In genomic region chr13:111304736-111305135, GRCm38 (mm10) we compare ENCODE assay signal across 24 mouse cellular contexts. TPM values are rescaled to one million over a fixed set of nuclear protein-coding genes. Genes with fewer than 3 reads are reported as not detected.
DNase-seq lines count a peak whose midpoint lies in the region; ATAC-seq and TF ChIP-seq lines count a peak whose summit lies in the region.
"Had no signal": no experiment of that assay in that cellular context is flagged by ENCODE, and none has a peak within 500 bp of the region (broad histone marks: within the 10 kb centered on the region; RNA-seq: fewer than 3 reads in every experiment).

No protein-coding gene starts in this region.

- TF ChIP-seq POLR2A in heart, adult 2 months (IDR thresholded peaks at IDR 0.05; ENCODE audit: insufficient read depth, low read depth, low read length), result no peak
- no peak for TF ChIP-seq POLR2A in cortical plate, adult 2 months (IDR thresholded peaks at IDR 0.05; ENCODE audit: extremely low read depth, insufficient read depth, low read length)

- DNase-seq in heart, adult 2 months, result no peak
- peak; percentile 79 for DNase-seq in midbrain, embryonic 11.5 days (ENCODE audit: low spot score, missing footprints)
- DNase-seq in midbrain, embryonic 14.5 days, result no peak
- no peak for DNase-seq in spleen, postnatal 14 days (ENCODE audit: low spot score in 2 of 2)
- DNase-seq: adrenal gland, adult 2 months; adrenal gland, postnatal 10 days; adrenal gland, postnatal 25 days; cerebellum, adult 11 months; cerebellum, adult 18-20 months; cerebellum, adult 8-10 months; cerebellum, adult 9-11 months; cerebellum, postnatal 36 days had no signal

- H3K27ac ChIP-seq in heart, embryonic 13.5 days (replicated peaks), result 0 out of 2 replicates have a peak overlapping the region, but pooled peaks have one; percentile 12
- no peak overlapping the region for H3K27ac ChIP-seq in heart, adult 2 months
- no peak overlapping the region for H3K27ac ChIP-seq in midbrain, embryonic 11.5 days (ENCODE audit: low read depth, low read length)
- H3K27ac ChIP-seq in midbrain, embryonic 14.5 days (replicated peaks; ENCODE audit: low read depth, low read length), result no peak overlapping the region
- H3K27ac ChIP-seq in cortical plate, adult 2 months (ENCODE audit: insufficient read depth, low read length), result peak overlapping the region; percentile 10; the same call in 1 of the 2 replicates
- H3K27ac ChIP-seq: embryonic facial prominence, embryonic 10.5 days; embryonic facial prominence, embryonic 12.5 days; forebrain, embryonic 13.5 days; forebrain, embryonic 15.5 days had no signal

- intact Hi-C loops in heart, adult 2 months (cut with DNase I), result no loop called here

- H3K4me1 ChIP-seq in heart, embryonic 13.5 days, result peaks cover 9% of the 10 kb centered on the region; the same call in 1 of the 2 replicates
- H3K4me1 ChIP-seq in heart, adult 2 months (ENCODE audit: control insufficient read depth, insufficient read depth, low read length), result peaks cover 2% of the 10 kb centered on the region
- no peaks in the 10 kb centered on the region for H3K4me1 ChIP-seq in midbrain, embryonic 11.5 days (ENCODE audit: control insufficient read depth, insufficient read depth, low read length)
- H3K4me1 ChIP-seq in midbrain, embryonic 14.5 days (ENCODE audit: control insufficient read depth, insufficient read depth, low read length), result no peaks in the 10 kb centered on the region
- peaks cover 8% of the 10 kb centered on the region for H3K4me1 ChIP-seq in cortical plate, adult 2 months (ENCODE audit: control insufficient read depth, insufficient read depth, low read length)
- H3K4me1 ChIP-seq: embryonic facial prominence, embryonic 10.5 days; embryonic facial prominence, embryonic 12.5 days; forebrain, embryonic 13.5 days had no signal

- TF ChIP-seq CTCF in heart, adult 2 months (IDR thresholded peaks at IDR 0.05), result no peak
- TF ChIP-seq CTCF in cortical plate, adult 2 months (IDR thresholded peaks at IDR 0.05; ENCODE audit: extremely low read depth, insufficient read depth, low read length), result no peak

- WGBS in heart, embryonic 13.5 days, result 71% methylated on average over 5 of the region's 5 CpGs
- 90% methylated on average over 5 of the region's 5 CpGs for WGBS in heart, adult 2 months
- 91% methylated on average over 5 of the region's 5 CpGs for WGBS in midbrain, embryonic 11.5 days
- WGBS in midbrain, embryonic 14.5 days, result 94% methylated on average over 5 of the region's 5 CpGs

- H3K9ac ChIP-seq in heart, embryonic 13.5 days, result no peak overlapping the region
- no peak overlapping the region for H3K9ac ChIP-seq in heart, adult 2 months (ENCODE audit: low read depth, low read length)
- no peak overlapping the region for H3K9ac ChIP-seq in midbrain, embryonic 11.5 days (ENCODE audit: low read length)
- H3K9ac ChIP-seq in midbrain, embryonic 14.5 days (replicated peaks; ENCODE audit: low read length), result no peak overlapping the region
- H3K9ac ChIP-seq: embryonic facial prominence, embryonic 12.5 days; forebrain, embryonic 13.5 days; forebrain, embryonic 15.5 days had no signal

- no peaks in the 10 kb centered on the region for H3K36me3 ChIP-seq in heart, embryonic 13.5 days
- H3K36me3 ChIP-seq in heart, adult 2 months (ENCODE audit: control insufficient read depth, insufficient read depth, low read length), result no peaks in the 10 kb centered on the region
- H3K36me3 ChIP-seq in midbrain, embryonic 11.5 days (ENCODE audit: control insufficient read depth, insufficient read depth, low read length), result no peaks in the 10 kb centered on the region
- H3K36me3 ChIP-seq in midbrain, embryonic 14.5 days (ENCODE audit: control insufficient read depth, insufficient read depth, low read length), result no peaks in the 10 kb centered on the region
- H3K36me3 ChIP-seq: embryonic facial prominence, embryonic 10.5 days; embryonic facial prominence, embryonic 12.5 days; forebrain, embryonic 15.5 days had no signal

- ATAC-seq in heart, embryonic 13.5 days (ENCODE audit: extremely low read depth, insufficient number of reproducible peaks, low FRiP score, low TSS enrichment), result no peak
- no peak for ATAC-seq in midbrain, embryonic 11.5 days (ENCODE audit: low FRiP score)
- ATAC-seq in midbrain, embryonic 14.5 days (ENCODE audit: low FRiP score, low TSS enrichment), result no peak
- ATAC-seq: forebrain, embryonic 13.5 days; forebrain, embryonic 15.5 days had no signal

- H3K27me3 ChIP-seq in heart, embryonic 13.5 days (replicated peaks), result no peaks in the 10 kb centered on the region
- no peaks in the 10 kb centered on the region for H3K27me3 ChIP-seq in heart, adult 2 months (ENCODE audit: control insufficient read depth, insufficient read depth, low read length)
- H3K27me3 ChIP-seq in midbrain, embryonic 11.5 days (ENCODE audit: control insufficient read depth, insufficient read depth, low read length), result no peaks in the 10 kb centered on the region
- no peaks in the 10 kb centered on the region for H3K27me3 ChIP-seq in midbrain, embryonic 14.5 days (ENCODE audit: control insufficient read depth, insufficient read depth, low read length)
- H3K27me3 ChIP-seq: embryonic facial prominence, embryonic 12.5 days; forebrain, embryonic 13.5 days; forebrain, embryonic 15.5 days had no signal

- no peak overlapping the region for H3K4me3 ChIP-seq in heart, embryonic 13.5 days
- no peak overlapping the region for H3K4me3 ChIP-seq in heart, adult 2 months
- H3K4me3 ChIP-seq in midbrain, embryonic 11.5 days (ENCODE audit: low read depth, low read length), result no peak overlapping the region
- H3K4me3 ChIP-seq in midbrain, embryonic 14.5 days (replicated peaks; ENCODE audit: low read depth, low read length), result no peak overlapping the region
- no peak overlapping the region for H3K4me3 ChIP-seq in cortical plate, adult 2 months (ENCODE audit: insufficient read depth, low read length)
- H3K4me3 ChIP-seq: embryonic facial prominence, embryonic 10.5 days; embryonic facial prominence, embryonic 12.5 days; forebrain, embryonic 13.5 days; forebrain, embryonic 15.5 days had no signal

- H3K9me3 ChIP-seq in heart, embryonic 13.5 days, result no peaks in the 10 kb centered on the region
- H3K9me3 ChIP-seq in midbrain, embryonic 11.5 days (ENCODE audit: control insufficient read depth, low read length), result no peaks in the 10 kb centered on the region
- no peaks in the 10 kb centered on the region for H3K9me3 ChIP-seq in midbrain, embryonic 14.5 days (ENCODE audit: control insufficient read depth, low read length)
- H3K9me3 ChIP-seq: embryonic facial prominence, embryonic 10.5 days; embryonic facial prominence, embryonic 12.5 days; forebrain, embryonic 13.5 days; forebrain, embryonic 15.5 days had no signal

- no peak for TF ChIP-seq EP300 in heart, adult 2 months (IDR thresholded peaks at IDR 0.05; ENCODE audit: insufficient read depth, low read depth, low read length)

- H3K79me2 ChIP-seq in heart, adult 2 months (replicated peaks; ENCODE audit: control insufficient read depth, insufficient read depth, low read length), result no peaks in the 10 kb centered on the region

- H3K4me2 ChIP-seq in heart, embryonic 13.5 days, result no peak overlapping the region
- no peak overlapping the region for H3K4me2 ChIP-seq in midbrain, embryonic 11.5 days
- no peak overlapping the region for H3K4me2 ChIP-seq in midbrain, embryonic 14.5 days (ENCODE audit: low read length)
- H3K4me2 ChIP-seq: embryonic facial prominence, embryonic 12.5 days; forebrain, embryonic 13.5 days; forebrain, embryonic 15.5 days had no signal

RNA-seq across cellular contexts. Expression of gene Actbl2, which starts 49.9 kb away (rescaled TPM):
- not detected in 2 replicates for polyA plus RNA-seq in heart, embryonic 13.5 days (2015; fragmentation: Nextera tagmentation; extraction: Ambion mirVana)
- total RNA-seq in heart, adult 2 months (2021), result not detected
- not detected in 2 replicates for polyA plus RNA-seq in heart, adult 2 months (2012; rRNA removed)
- not detected in 2 replicates for polyA plus RNA-seq in midbrain, embryonic 11.5 days (2014; fragmentation: Nextera tagmentation; extraction: Ambion mirVana)
- polyA plus RNA-seq in midbrain, embryonic 14.5 days (2014; fragmentation: Nextera tagmentation; extraction: Ambion mirVana), result not detected in 2 replicates
- 0.09 TPM in 1 of 2 replicates, not detected in the other for polyA plus RNA-seq in cortical plate, adult 2 months (2012; rRNA removed)
- total RNA-seq: adrenal gland, adult 2 months; adrenal gland, postnatal 10 days; adrenal gland, postnatal 25 days; common myeloid progenitor, adult 5-6 weeks; ES-E14; MEL had no signal
- polyA plus RNA-seq: adrenal gland, adult 2 months; C2C12; embryonic facial prominence, embryonic 10.5 days; embryonic facial prominence, embryonic 14.5 days; forebrain, embryonic 11.5 days; forebrain, embryonic 13.5 days; forebrain, embryonic 15.5 days had no signal

Comparison
In these comparisons a context has a peak if more than half of its experiments do, and no peak if none do; other contexts are left out.
1. H3K27ac ChIP-seq: peak in heart, embryonic 13.5 days (single experiment) and cortical plate, adult 2 months (single experiment); none in heart, adult 2 months (single experiment), midbrain, embryonic 11.5 days (single experiment) and midbrain, embryonic 14.5 days (single experiment).